Mouse (Mus musculus): ENCODE measurements at regions not wholly inside any gene's neighbourhood (a gene's known extent, or its start where the extent isn't known, plus 50 kb on each side); places are given as distances from the start of the nearest gene placed in this dataset.
"Not testable (repeated sequence)": the region's sequence is repeated elsewhere in the genome, so short reads cannot be mapped to it uniquely, and the experiment has no call there.

DNA sequence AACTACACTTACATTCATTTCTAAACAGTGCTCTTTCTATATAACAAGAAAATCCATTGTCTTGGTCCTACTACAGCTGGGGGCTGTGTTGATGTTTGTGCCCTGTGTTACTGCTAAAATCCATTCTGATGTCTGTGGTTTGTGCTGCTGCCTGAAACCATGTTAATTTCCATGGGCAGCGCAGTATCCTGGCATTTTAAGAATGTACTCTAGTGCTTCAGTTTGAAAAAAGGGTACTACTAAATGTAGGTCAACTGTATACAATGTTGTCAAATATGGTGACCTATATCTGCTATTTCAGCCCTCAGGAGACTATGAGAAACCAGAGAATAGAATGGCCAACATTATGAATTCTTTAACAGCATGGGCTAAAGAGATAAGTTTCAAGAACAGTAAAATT lies 1052.2 kb downstream of the Hace1 start:
- H3K36me3 ChIP-seq, result no peaks in the 10 kb centered on the region
- no peak for DNase-seq (ENCODE audit: low spot score)
- H3K27me3 ChIP-seq (ENCODE audit: insufficient read depth, poor library complexity, severe bottlenecking), result no peaks in the 10 kb centered on the region
- no peaks in the 10 kb centered on the region for H3K9me3 ChIP-seq
- 82% methylated on average over 1 of the region's 1 CpGs for WGBS
- no peak overlapping the region for H3K4me3 ChIP-seq
- no peaks in the 10 kb centered on the region for H3K4me1 ChIP-seq
- H3K27ac ChIP-seq, result no peak overlapping the region

DNA sequence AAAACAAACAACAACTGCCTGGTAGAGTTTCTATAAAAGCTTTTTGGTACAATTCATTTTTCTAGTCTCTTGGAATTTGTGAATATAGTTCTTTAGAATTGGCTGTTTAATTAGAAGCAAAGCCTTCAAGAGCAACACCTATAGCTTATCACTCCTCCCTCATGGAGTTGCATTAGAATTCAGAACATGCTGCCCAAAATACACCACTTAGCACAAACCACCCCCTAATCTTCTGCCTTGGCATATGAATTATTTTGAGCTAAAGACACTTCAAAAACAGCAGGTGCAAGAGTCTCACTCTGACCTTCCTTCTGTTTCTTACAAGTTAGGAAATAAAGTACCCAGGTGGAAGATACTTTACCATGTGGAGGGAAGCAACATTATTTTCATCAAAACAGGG lies 1085.4 kb downstream of the Hace1 start:
- no peak overlapping the region for H3K27ac ChIP-seq

DNA sequence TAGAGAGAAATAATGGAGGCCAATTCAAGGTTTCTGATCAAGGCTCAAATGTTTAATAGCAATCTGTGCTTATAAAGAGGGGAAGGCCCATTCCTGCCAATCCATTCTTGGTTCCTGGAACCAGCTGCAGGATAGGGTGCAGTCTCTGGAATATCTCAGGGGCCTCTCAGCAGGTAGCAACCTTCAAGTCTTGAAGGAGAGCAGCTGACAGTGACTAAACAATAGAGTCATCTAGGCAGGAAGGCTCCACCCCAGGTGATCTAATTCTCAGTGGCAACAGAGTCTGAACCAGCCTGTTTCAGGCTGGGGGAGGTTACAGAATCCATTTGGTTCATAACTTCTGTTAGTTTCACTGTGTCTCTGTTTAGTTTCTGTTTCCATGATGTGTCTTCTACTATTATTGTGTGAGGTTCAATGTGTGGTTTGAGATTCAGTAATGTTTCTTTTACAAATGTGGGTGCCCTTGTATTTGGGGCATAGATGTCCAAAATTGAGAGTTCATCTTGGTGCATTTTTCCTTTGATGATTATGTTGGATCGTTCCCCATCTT lies 1112.3 kb downstream of the Hace1 start:
- H3K4me1 ChIP-seq; DNase-seq (ENCODE audit: low spot score); H3K36me3 ChIP-seq; H3K27ac ChIP-seq; H3K4me3 ChIP-seq; H3K27me3 ChIP-seq (ENCODE audit: insufficient read depth, poor library complexity, severe bottlenecking); H3K9me3 ChIP-seq: not testable (repeated sequence)
- WGBS, result 95% methylated on average over 1 of the region's 1 CpGs

More for the DNA sequence above, 1085.4 kb downstream of the Hace1 start:
- Histone ChIP-seq H3K27me3 (ENCODE audit: insufficient read depth, poor library complexity, severe bottlenecking) (no peaks in the 10 kb centered on the region), H3K9me3 (no peaks in the 10 kb centered on the region), H3K4me1 (no peaks in the 10 kb centered on the region), H3K36me3 (no peaks in the 10 kb centered on the region), H3K4me3 (no peak overlapping the region)
- DNase-seq (ENCODE audit: low spot score), result no peak

DNA sequence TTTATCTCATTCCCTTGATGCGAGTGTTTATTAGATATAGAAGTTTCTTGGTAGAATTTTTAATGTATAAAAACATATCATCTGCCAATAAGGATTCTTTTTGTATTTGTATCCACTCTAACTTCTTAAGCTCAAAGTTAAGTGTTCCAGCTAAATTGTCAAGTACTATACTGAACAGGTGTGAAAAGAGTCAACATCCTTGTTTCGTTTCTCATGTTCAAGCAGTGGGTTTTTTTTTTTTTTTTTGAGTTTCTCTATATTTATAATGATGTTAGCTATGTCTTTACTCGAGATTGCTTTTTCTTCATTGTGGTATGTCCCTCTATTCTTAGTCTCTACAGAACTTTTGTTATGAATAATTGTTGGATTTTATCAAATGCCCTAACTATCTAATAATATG lies 1115.0 kb downstream of the Hace1 start:
- H3K9me3 ChIP-seq, result no peaks in the 10 kb centered on the region
- WGBS, result 72% methylated on average over 3 of the region's 3 CpGs
- H3K27me3 ChIP-seq (ENCODE audit: insufficient read depth, poor library complexity, severe bottlenecking), result no peaks in the 10 kb centered on the region
- DNase-seq (ENCODE audit: low spot score), result no peak
- H3K4me3 ChIP-seq, result no peak overlapping the region
- H3K27ac ChIP-seq, result no peak overlapping the region
- H3K4me1 ChIP-seq, result no peaks in the 10 kb centered on the region
- no peaks in the 10 kb centered on the region for H3K36me3 ChIP-seq

DNA sequence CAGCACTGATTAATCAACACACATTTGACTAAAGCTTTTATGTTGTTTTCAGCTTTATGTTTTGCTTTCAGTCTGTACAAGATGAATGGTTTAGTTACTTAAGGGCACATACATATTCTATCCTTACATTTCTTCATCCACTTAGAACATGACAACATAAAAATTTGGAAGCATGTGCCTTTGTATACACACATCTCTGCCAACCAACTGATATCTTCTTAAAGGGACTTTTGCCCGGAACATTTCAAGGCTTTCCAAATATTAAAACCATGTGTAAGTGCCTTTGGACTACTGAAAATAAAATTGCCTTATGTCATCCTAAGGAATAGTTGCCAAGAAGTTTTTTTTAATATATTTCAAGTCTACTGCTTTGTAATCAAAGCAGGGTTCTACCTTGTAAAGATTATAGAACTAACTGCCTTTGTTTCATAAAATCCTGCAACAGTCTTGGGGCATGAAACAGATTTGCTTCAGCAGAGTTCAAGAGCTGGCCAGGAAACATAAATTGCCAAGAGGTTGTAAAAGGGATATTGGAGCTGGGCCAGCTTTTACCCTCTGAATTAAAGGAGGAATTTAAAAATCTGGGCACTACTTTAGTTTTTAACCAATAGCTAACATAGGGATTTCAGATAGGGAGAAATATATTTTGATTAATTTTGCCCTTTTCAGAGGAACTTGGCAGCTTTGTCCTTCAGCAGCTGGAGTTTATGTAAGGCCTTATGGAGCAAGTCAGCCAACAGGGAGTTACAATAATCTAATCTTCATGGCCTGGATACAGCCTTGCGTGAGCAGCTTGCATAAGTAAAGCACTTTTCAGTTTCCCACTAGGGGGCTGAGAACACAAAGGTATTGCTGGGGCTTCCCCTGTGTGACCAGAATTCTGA lies 1120.0 kb downstream of the Hace1 start:
- H3K4me1 ChIP-seq, result no peaks in the 10 kb centered on the region
- 60% methylated on average over 2 of the region's 2 CpGs for WGBS
- DNase-seq (ENCODE audit: low spot score), result no peak
- H3K27me3 ChIP-seq (ENCODE audit: insufficient read depth, poor library complexity, severe bottlenecking), result no peaks in the 10 kb centered on the region
- no peaks in the 10 kb centered on the region for H3K9me3 ChIP-seq
- H3K36me3 ChIP-seq, result no peaks in the 10 kb centered on the region
- H3K4me3 ChIP-seq, result no peak overlapping the region
- H3K27ac ChIP-seq, result no peak overlapping the region

DNA sequence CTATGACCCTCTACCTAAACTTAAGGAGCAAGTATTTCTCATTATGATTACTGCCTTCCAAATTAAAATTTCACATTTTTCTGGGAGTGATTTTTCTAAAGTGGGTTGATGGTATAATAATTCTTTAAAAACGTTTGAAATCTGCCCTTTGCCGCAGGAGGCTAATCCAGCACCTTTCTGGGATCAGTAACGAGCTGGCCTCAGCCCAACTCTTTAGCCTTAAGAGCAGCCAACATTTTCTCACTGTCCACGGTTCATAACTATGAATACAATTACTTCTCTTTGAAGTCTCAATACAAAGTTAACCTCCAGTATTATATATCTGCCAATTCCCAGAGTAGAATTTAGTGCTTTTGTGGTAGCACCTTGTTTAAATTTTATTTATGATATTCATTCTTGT lies 1123.6 kb downstream of the Hace1 start:
- H3K27ac ChIP-seq, result no peak overlapping the region
- no peaks in the 10 kb centered on the region for H3K9me3 ChIP-seq
- H3K27me3 ChIP-seq (ENCODE audit: insufficient read depth, poor library complexity, severe bottlenecking), result no peaks in the 10 kb centered on the region
- no peaks in the 10 kb centered on the region for H3K36me3 ChIP-seq
- no peak overlapping the region for H3K4me3 ChIP-seq
- no peaks in the 10 kb centered on the region for H3K4me1 ChIP-seq
- 69% methylated on average over 4 of the region's 4 CpGs for WGBS
- DNase-seq (ENCODE audit: low spot score), result no peak

DNA sequence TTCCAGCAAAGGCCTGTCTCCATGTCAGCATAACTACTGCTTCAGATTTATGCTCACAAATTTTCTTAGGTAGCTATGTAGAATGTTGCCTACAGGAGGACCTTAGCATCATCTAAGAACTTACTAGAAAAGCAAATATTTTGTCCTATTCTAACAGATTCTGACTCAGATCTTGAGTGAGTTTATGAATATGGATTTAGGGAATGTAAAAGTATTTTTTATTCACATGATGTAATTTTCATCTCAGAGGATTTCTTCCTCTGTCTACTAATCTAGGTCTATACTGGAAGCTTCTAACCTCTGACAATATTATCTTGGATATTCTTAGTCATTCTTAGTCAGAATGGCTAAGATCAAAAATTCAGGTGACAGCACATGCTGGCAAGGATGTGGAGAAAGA lies 1130.4 kb downstream of the Hace1 start:
- H3K4me1 ChIP-seq; DNase-seq (ENCODE audit: low spot score); H3K9me3 ChIP-seq; H3K36me3 ChIP-seq; H3K4me3 ChIP-seq; H3K27ac ChIP-seq; H3K27me3 ChIP-seq (ENCODE audit: insufficient read depth, poor library complexity, severe bottlenecking): not testable (repeated sequence)

DNA sequence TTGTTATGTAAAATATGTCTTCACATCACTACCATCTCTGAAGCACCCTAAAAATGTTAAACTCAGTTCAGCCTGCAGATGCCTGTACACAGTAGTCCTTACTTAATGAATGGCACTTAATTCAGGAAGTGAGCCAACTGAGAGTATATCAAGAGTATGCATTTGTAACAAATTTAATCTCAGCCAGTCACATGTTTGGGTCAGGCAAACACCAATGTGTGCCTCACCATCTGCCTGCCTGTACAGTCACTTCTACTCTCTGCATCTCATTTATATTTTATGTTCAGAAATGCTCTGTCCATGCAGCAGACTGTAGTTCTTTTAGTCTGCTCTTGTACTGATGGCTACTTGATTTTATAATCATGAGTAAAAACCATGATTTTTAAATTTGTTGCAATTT lies 1135.1 kb downstream of the Hace1 start:
- Histone ChIP-seq H3K27ac (no peak overlapping the region), H3K4me1 (no peaks in the 10 kb centered on the region), H3K9me3 (no peaks in the 10 kb centered on the region), H3K36me3 (no peaks in the 10 kb centered on the region), H3K27me3 (ENCODE audit: insufficient read depth, poor library complexity, severe bottlenecking) (no peaks in the 10 kb centered on the region), H3K4me3 (no peak overlapping the region)
- DNase-seq (ENCODE audit: low spot score), result no peak

DNA sequence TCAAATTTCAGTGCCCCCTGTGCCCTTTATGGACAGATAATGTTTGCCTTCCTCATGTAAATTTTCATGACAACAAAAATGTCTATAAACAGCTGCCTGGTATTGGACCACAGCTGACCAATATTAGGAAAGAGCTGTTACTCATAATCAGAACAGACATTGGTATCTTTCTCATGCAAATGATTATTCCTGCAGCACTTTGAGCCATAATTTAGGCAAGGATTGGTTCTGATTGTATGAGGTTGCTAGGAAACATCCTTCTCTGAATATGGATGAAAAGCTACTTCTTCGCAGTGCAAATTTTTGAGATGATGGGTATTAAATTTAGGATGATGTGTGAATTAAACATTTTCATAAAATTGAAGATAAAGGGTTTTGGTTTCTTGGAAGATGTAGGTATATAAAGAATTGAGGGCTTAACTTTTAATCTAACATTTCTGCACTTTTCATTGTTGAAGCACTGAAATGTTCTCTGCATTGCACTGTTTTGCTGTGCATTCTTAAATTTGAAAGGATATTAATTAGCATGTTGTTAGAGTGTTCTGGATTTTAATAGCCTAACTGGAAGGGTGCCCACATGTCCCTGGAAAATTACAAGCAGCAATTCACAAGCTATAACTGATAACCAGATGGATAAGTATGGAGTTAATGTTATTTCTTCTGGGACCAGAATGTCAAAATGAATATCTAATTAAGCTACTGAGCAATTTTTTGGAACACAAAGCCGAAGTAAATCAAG lies 1140.9 kb downstream of the Hace1 start:
- no peaks in the 10 kb centered on the region for H3K4me1 ChIP-seq
- no peak overlapping the region for H3K27ac ChIP-seq
- no peak for DNase-seq (ENCODE audit: low spot score)
- WGBS, result 85% methylated on average over 2 of the region's 2 CpGs
- no peaks in the 10 kb centered on the region for H3K27me3 ChIP-seq (ENCODE audit: insufficient read depth, poor library complexity, severe bottlenecking)
- H3K4me3 ChIP-seq, result no peak overlapping the region
- H3K9me3 ChIP-seq, result no peaks in the 10 kb centered on the region
- no peaks in the 10 kb centered on the region for H3K36me3 ChIP-seq

DNA sequence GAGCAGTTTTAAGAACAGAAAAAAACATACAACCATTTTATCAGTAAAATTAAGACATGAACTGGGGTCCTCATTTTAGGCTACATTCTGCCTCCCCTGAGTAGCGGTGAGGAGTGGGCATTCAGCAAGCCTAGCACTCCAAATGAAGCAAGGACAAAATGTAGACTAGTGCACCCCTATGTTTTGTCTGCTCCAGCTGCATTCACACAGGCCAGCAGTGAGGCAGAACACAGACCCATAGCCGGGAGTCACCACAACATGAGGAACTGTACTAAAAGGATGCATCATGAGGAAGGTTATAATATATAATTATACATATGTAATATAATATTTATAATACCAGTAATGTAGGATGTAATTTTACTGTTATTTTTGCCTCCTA lies 1141.5 kb downstream of the Hace1 start:
- no peak for DNase-seq (ENCODE audit: low spot score)
- WGBS, result 83% methylated on average over 2 of the region's 2 CpGs
- H3K4me1 ChIP-seq, result no peaks in the 10 kb centered on the region

DNA sequence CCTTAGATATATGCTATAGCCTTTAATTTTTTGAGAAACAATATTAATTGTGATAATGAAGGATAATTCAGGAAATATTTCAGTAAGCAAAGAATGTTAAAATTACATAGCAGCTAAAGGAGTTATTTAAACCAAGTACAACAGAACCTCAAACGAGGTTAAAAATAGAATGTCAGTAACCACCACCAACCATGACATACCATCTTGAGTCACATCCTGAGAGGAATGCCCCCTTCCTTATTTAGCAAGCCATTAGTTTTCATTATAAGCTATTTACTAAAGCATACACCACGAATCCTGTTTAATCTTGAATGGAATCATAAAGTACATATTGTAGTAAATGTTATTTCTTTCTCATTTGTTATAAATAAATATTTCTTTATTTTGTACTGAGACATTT lies 1146.0 kb downstream of the Hace1 start:
- no peaks in the 10 kb centered on the region for H3K27me3 ChIP-seq (ENCODE audit: insufficient read depth, poor library complexity, severe bottlenecking)
- no peak overlapping the region for H3K27ac ChIP-seq
- no peaks in the 10 kb centered on the region for H3K36me3 ChIP-seq
- no peaks in the 10 kb centered on the region for H3K4me1 ChIP-seq
- DNase-seq (ENCODE audit: low spot score), result no peak
- WGBS, result 58% methylated on average over 2 of the region's 2 CpGs
- no peak overlapping the region for H3K4me3 ChIP-seq
- H3K9me3 ChIP-seq, result no peaks in the 10 kb centered on the region

More for the DNA sequence above, 1141.5 kb downstream of the Hace1 start:
- no peaks in the 10 kb centered on the region for H3K27me3 ChIP-seq (ENCODE audit: insufficient read depth, poor library complexity, severe bottlenecking)
- H3K36me3 ChIP-seq, result no peaks in the 10 kb centered on the region
- H3K9me3 ChIP-seq, result no peaks in the 10 kb centered on the region
- no peak overlapping the region for H3K4me3 ChIP-seq
- no peak overlapping the region for H3K27ac ChIP-seq

DNA sequence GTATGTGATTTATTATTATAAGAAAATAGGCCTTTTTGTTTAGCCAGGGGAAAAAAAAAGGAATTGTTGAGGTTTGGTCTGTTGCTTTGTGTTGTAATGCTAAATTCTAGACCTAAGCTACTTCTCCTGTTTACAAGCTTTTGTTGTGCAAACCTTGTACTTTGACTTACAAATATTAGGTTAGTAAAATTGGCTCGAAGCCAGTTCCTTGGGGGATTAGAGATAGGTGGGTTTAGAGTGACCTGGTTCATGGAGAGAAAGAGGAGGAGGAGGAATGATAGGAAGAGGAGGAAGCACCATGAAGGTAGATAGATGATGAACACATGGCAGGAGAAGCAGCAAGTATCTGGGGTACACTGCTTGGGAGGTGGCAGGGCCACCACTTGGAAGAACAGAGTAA lies 1153.0 kb downstream of the Hace1 start:
- WGBS, result 56% methylated on average over 1 of the region's 1 CpGs
- H3K9me3 ChIP-seq, result no peaks in the 10 kb centered on the region
- no peaks in the 10 kb centered on the region for H3K36me3 ChIP-seq
- H3K4me1 ChIP-seq, result no peaks in the 10 kb centered on the region
- no peaks in the 10 kb centered on the region for H3K27me3 ChIP-seq (ENCODE audit: insufficient read depth, poor library complexity, severe bottlenecking)
- H3K27ac ChIP-seq, result no peak overlapping the region
- no peak for DNase-seq (ENCODE audit: low spot score)
- no peak overlapping the region for H3K4me3 ChIP-seq

DNA sequence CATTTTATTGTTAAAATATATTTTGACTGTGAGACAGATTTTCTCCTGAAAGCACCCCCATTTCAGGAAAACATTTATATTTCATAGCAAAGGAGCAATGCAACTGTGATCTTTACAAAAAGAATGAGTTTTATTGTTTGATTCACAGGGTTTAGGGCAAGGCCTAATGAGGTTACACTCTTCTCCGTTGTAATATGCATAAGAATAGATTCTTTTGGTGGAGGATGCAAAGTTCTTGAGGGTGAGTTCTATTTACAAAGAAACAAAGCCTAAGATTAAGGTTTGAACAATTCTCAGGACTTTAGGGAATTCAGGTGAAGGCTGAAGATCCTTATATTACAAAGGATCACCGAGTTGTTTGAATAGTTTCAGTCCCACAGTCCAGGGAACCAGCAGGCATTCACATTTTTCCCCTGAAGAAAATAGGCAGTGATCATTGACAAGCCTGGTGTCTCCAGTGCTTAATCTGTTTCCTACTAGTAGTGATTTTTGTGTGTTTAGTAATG lies 1156.2 kb downstream of the Hace1 start:
- Histone ChIP-seq H3K4me3 (no peak overlapping the region), H3K36me3 (no peaks in the 10 kb centered on the region), H3K9me3 (no peaks in the 10 kb centered on the region), H3K27ac (no peak overlapping the region), H3K4me1 (no peaks in the 10 kb centered on the region), H3K27me3 (ENCODE audit: insufficient read depth, poor library complexity, severe bottlenecking) (no peaks in the 10 kb centered on the region)
- DNase-seq (ENCODE audit: low spot score), result no peak
- WGBS, result 28% methylated on average over 2 of the region's 2 CpGs

Data from heart, embryonic 10.5 days (tissue).